Mouse (Mus musculus) layer of hippocampus, postnatal 14 days (tissue): ENCODE data around the gene Ndufs7. TPM values are rescaled to one million over a fixed set of nuclear protein-coding genes. Genes with fewer than 3 reads are reported as not detected.

Source experiments
- DNase-seq, 2 experiments: peaks; one replicate each; pipeline ENCODE4 v3.0.0; 2021 to 2022; ENCODE audit warnings: low spot score in 2 of 2, mixed read lengths in 1 of 2
- total RNA-seq, 2 experiments: library from RNA; stranded (reverse); gene quantifications; 2 replicates each; pipeline ENCODE4 v1.2.3; 2021

Gene Ndufs7
- total RNA-seq, 2 experiments from 2014 or later = 169 to 175 TPM

GRCm38 (mm10) chr10:80261585-80261968 is 12.7 kb downstream of the Ndufs7 start:
- peak; percentile 88 to 91 for DNase-seq

- no peak for DNase-seq
Measured at GRCm38 (mm10) chr10:80262169-80262568, 13.2 kb downstream of the Ndufs7 start.

- DNase-seq = no peak
Measured at GRCm38 (mm10) chr10:80262776-80263365, 13.9 kb downstream of the Ndufs7 start.

- peak; percentile 98 to 99 for DNase-seq
Measured at GRCm38 (mm10) chr10:80264341-80265148, 15.6 kb downstream of the Ndufs7 start.

- DNase-seq = no peak
Measured at GRCm38 (mm10) chr10:80265149-80265486, 16.2 kb downstream of the Ndufs7 start.

- DNase-seq = no peak
Measured at GRCm38 (mm10) chr10:80270099-80270498, 21.2 kb downstream of the Ndufs7 start.

GRCm38 (mm10) chr10:80270734-80271181 is 21.8 kb downstream of the Ndufs7 start:
- no peak for DNase-seq

GRCm38 (mm10) chr10:80271186-80271843 is 22.4 kb downstream of the Ndufs7 start:
- DNase-seq = no peak

GRCm38 (mm10) chr10:80271870-80272585 is 23.1 kb downstream of the Ndufs7 start:
- DNase-seq = no peak

GRCm38 (mm10) chr10:80273847-80274246 is 24.9 kb downstream of the Ndufs7 start:
- no peak for DNase-seq

- no peak for DNase-seq
Measured at GRCm38 (mm10) chr10:80276238-80276637, 27.3 kb downstream of the Ndufs7 start.

GRCm38 (mm10) chr10:80278390-80278789 is 29.5 kb downstream of the Ndufs7 start:
- DNase-seq = no peak

- no peak for DNase-seq
Measured at GRCm38 (mm10) chr10:80279273-80279672, 30.4 kb downstream of the Ndufs7 start.

- DNase-seq = no peak
Measured at GRCm38 (mm10) chr10:80281304-80281703, 32.4 kb downstream of the Ndufs7 start.

- no peak for DNase-seq
Measured at GRCm38 (mm10) chr10:80281921-80282371, 33.0 kb downstream of the Ndufs7 start.

- no peak for DNase-seq
Measured at GRCm38 (mm10) chr10:80282481-80283441, 33.8 kb downstream of the Ndufs7 start.

- DNase-seq = no peak
Measured at GRCm38 (mm10) chr10:80285222-80286070, 36.5 kb downstream of the Ndufs7 start.

GRCm38 (mm10) chr10:80288097-80288496 is 39.2 kb downstream of the Ndufs7 start:
- DNase-seq = no peak

GRCm38 (mm10) chr10:80288657-80289056 is 39.7 kb downstream of the Ndufs7 start:
- no peak for DNase-seq
